Mouse (Mus musculus): ENCODE results near the gene Pagr1a. TPM values are rescaled to one million over a fixed set of nuclear protein-coding genes. Genes with fewer than 3 reads are reported as not detected.

The Pagr1a gene
- polyA plus RNA-seq, 1 experiment from 2014 or later, result 50.9 TPM

- ATAC-seq (replicated peaks; ENCODE audit: insufficient number of reproducible peaks, low FRiP score, low TSS enrichment), result no peak
- Histone ChIP-seq H3K9me3 (replicated peaks; ENCODE audit: control insufficient read depth, low read length) (no peaks in the 10 kb centered on the region), H3K9ac (ENCODE audit: low read depth, low read length) (no peak overlapping the region), H3K27ac (ENCODE audit: low read depth, low read length) (no peak overlapping the region), H3K4me2 (no peak overlapping the region), H3K4me3 (ENCODE audit: low read depth, low read length) (no peak overlapping the region), H3K36me3 (ENCODE audit: control insufficient read depth, insufficient read depth, low read length) (peaks cover 3% of the 10 kb centered on the region; the same call in 1 of the 2 replicates), H3K27me3 (ENCODE audit: control insufficient read depth, insufficient read depth, low read length) (no peaks in the 10 kb centered on the region), H3K4me1 (ENCODE audit: control insufficient read depth, insufficient read depth, low read length) (no peaks in the 10 kb centered on the region)
- WGBS (ENCODE audit: insufficient replicate concordance), result 70% methylated on average over 4 of the region's 4 CpGs
These were observed 20.7 kb downstream of the Pagr1a start for GRCm38 (mm10) chr7:126996449-126996848.

GRCm38 (mm10) chr7:126988816-126989215, 28.3 kb downstream of the Pagr1a start:
- Histone ChIP-seq H3K4me1 (ENCODE audit: control insufficient read depth, insufficient read depth, low read length) (peaks cover 3% of the 10 kb centered on the region; the same call in 1 of the 2 replicates), H3K4me2 (no peak overlapping the region), H3K27me3 (ENCODE audit: control insufficient read depth, insufficient read depth, low read length) (no peaks in the 10 kb centered on the region), H3K9ac (ENCODE audit: low read depth, low read length) (no peak overlapping the region), H3K36me3 (ENCODE audit: control insufficient read depth, insufficient read depth, low read length) (no peaks in the 10 kb centered on the region), H3K27ac (ENCODE audit: low read depth, low read length) (no peak overlapping the region), H3K4me3 (ENCODE audit: low read depth, low read length) (no peak overlapping the region), H3K9me3 (replicated peaks; ENCODE audit: control insufficient read depth, low read length) (no peaks in the 10 kb centered on the region)
- no peak for ATAC-seq (replicated peaks; ENCODE audit: insufficient number of reproducible peaks, low FRiP score, low TSS enrichment)
- 63% methylated on average over 8 of the region's 8 CpGs for WGBS (ENCODE audit: insufficient replicate concordance)

- Histone ChIP-seq H3K27ac (ENCODE audit: low read depth, low read length) (no peak overlapping the region), H3K27me3 (ENCODE audit: control insufficient read depth, insufficient read depth, low read length) (no peaks in the 10 kb centered on the region), H3K4me3 (ENCODE audit: low read depth, low read length) (no peak overlapping the region), H3K36me3 (ENCODE audit: control insufficient read depth, insufficient read depth, low read length) (no peaks in the 10 kb centered on the region), H3K4me1 (ENCODE audit: control insufficient read depth, insufficient read depth, low read length) (peaks cover 3% of the 10 kb centered on the region; the same call in 1 of the 2 replicates), H3K9ac (ENCODE audit: low read depth, low read length) (no peak overlapping the region), H3K9me3 (replicated peaks; ENCODE audit: control insufficient read depth, low read length) (no peaks in the 10 kb centered on the region), H3K4me2 (no peak overlapping the region)
- ATAC-seq (replicated peaks; ENCODE audit: insufficient number of reproducible peaks, low FRiP score, low TSS enrichment), result no peak
- WGBS (ENCODE audit: insufficient replicate concordance), result 47% methylated on average over 9 of the region's 9 CpGs
These were observed 30.8 kb downstream of the Pagr1a start for GRCm38 (mm10) chr7:126986319-126986718.

- no peak overlapping the region for H3K27ac ChIP-seq (ENCODE audit: low read depth, low read length)
- 0 out of 2 replicates have a peak overlapping the region, but pooled peaks have one; percentile 5 for H3K9ac ChIP-seq (ENCODE audit: low read depth, low read length)
- no peak overlapping the region for H3K4me3 ChIP-seq (ENCODE audit: low read depth, low read length)
- H3K27me3 ChIP-seq (ENCODE audit: control insufficient read depth, insufficient read depth, low read length), result no peaks in the 10 kb centered on the region
- ATAC-seq (replicated peaks; ENCODE audit: insufficient number of reproducible peaks, low FRiP score, low TSS enrichment), result no peak
- 29% methylated on average over 10 of the region's 10 CpGs for WGBS (ENCODE audit: insufficient replicate concordance)
- H3K4me1 ChIP-seq (ENCODE audit: control insufficient read depth, insufficient read depth, low read length), result peaks cover 3% of the 10 kb centered on the region; the same call in 1 of the 2 replicates
- no peaks in the 10 kb centered on the region for H3K9me3 ChIP-seq (replicated peaks; ENCODE audit: control insufficient read depth, low read length)
- 0 out of 2 replicates have a peak, but pooled peaks cover 2% of the 10 kb centered on the region for H3K36me3 ChIP-seq (ENCODE audit: control insufficient read depth, insufficient read depth, low read length)
- H3K4me2 ChIP-seq, result no peak overlapping the region
These were observed 32.3 kb downstream of the Pagr1a start for GRCm38 (mm10) chr7:126984667-126985444.

- WGBS (ENCODE audit: insufficient replicate concordance), result 83% methylated on average over 7 of the region's 7 CpGs
- Histone ChIP-seq H3K27ac (ENCODE audit: low read depth, low read length) (no peak overlapping the region), H3K4me3 (ENCODE audit: low read depth, low read length) (no peak overlapping the region), H3K4me1 (ENCODE audit: control insufficient read depth, insufficient read depth, low read length) (peaks cover 3% of the 10 kb centered on the region; the same call in 1 of the 2 replicates), H3K9ac (ENCODE audit: low read depth, low read length) (no peak overlapping the region), H3K27me3 (ENCODE audit: control insufficient read depth, insufficient read depth, low read length) (no peaks in the 10 kb centered on the region), H3K9me3 (replicated peaks; ENCODE audit: control insufficient read depth, low read length) (no peaks in the 10 kb centered on the region), H3K4me2 (no peak overlapping the region), H3K36me3 (ENCODE audit: control insufficient read depth, insufficient read depth, low read length) (peaks cover 16% of the 10 kb centered on the region; the same call in 1 of the 2 replicates)
- ATAC-seq (replicated peaks; ENCODE audit: insufficient number of reproducible peaks, low FRiP score, low TSS enrichment), result no peak
These were observed 34.0 kb downstream of the Pagr1a start for GRCm38 (mm10) chr7:126983113-126983512.

GRCm38 (mm10) chr7:126982054-126982453, 35.1 kb downstream of the Pagr1a start:
- Histone ChIP-seq H3K9me3 (replicated peaks; ENCODE audit: control insufficient read depth, low read length) (no peaks in the 10 kb centered on the region), H3K27me3 (ENCODE audit: control insufficient read depth, insufficient read depth, low read length) (no peaks in the 10 kb centered on the region), H3K4me3 (ENCODE audit: low read depth, low read length) (no peak overlapping the region), H3K4me1 (ENCODE audit: control insufficient read depth, insufficient read depth, low read length) (peaks cover 6% of the 10 kb centered on the region; the same call in 1 of the 2 replicates), H3K36me3 (ENCODE audit: control insufficient read depth, insufficient read depth, low read length) (peaks cover 17% of the 10 kb centered on the region; the same call in 1 of the 2 replicates), H3K27ac (ENCODE audit: low read depth, low read length) (no peak overlapping the region), H3K9ac (ENCODE audit: low read depth, low read length) (no peak overlapping the region), H3K4me2 (no peak overlapping the region)
- 65% methylated on average over 4 of the region's 4 CpGs for WGBS (ENCODE audit: insufficient replicate concordance)
- no peak for ATAC-seq (replicated peaks; ENCODE audit: insufficient number of reproducible peaks, low FRiP score, low TSS enrichment)

GRCm38 (mm10) chr7:126981601-126982000, 35.6 kb downstream of the Pagr1a start:
- Histone ChIP-seq H3K27me3 (ENCODE audit: control insufficient read depth, insufficient read depth, low read length) (no peaks in the 10 kb centered on the region), H3K4me1 (ENCODE audit: control insufficient read depth, insufficient read depth, low read length) (peaks cover 7% of the 10 kb centered on the region; the same call in 1 of the 2 replicates), H3K4me2 (no peak overlapping the region), H3K36me3 (ENCODE audit: control insufficient read depth, insufficient read depth, low read length) (peaks cover 17% of the 10 kb centered on the region; the same call in 1 of the 2 replicates), H3K9me3 (replicated peaks; ENCODE audit: control insufficient read depth, low read length) (no peaks in the 10 kb centered on the region), H3K9ac (ENCODE audit: low read depth, low read length) (no peak overlapping the region), H3K4me3 (ENCODE audit: low read depth, low read length) (no peak overlapping the region), H3K27ac (ENCODE audit: low read depth, low read length) (no peak overlapping the region)
- WGBS (ENCODE audit: insufficient replicate concordance), result 79% methylated on average over 2 of the region's 2 CpGs
- no peak for ATAC-seq (replicated peaks; ENCODE audit: insufficient number of reproducible peaks, low FRiP score, low TSS enrichment)

GRCm38 (mm10) chr7:126978841-126979240, 38.3 kb downstream of the Pagr1a start:
- no peak overlapping the region for H3K9ac ChIP-seq (ENCODE audit: low read depth, low read length)
- 84% methylated on average over 6 of the region's 6 CpGs for WGBS (ENCODE audit: insufficient replicate concordance)
- ATAC-seq (replicated peaks; ENCODE audit: insufficient number of reproducible peaks, low FRiP score, low TSS enrichment), result no peak
- no peak overlapping the region for H3K4me2 ChIP-seq
- peaks cover 5% of the 10 kb centered on the region for H3K4me1 ChIP-seq (ENCODE audit: control insufficient read depth, insufficient read depth, low read length)
- H3K27ac ChIP-seq (ENCODE audit: low read depth, low read length), result no peak overlapping the region
- H3K4me3 ChIP-seq (ENCODE audit: low read depth, low read length), result no peak overlapping the region
- H3K36me3 ChIP-seq (ENCODE audit: control insufficient read depth, insufficient read depth, low read length), result peaks cover 17% of the 10 kb centered on the region; the same call in 1 of the 2 replicates
- H3K9me3 ChIP-seq (replicated peaks; ENCODE audit: control insufficient read depth, low read length), result no peaks in the 10 kb centered on the region
- no peaks in the 10 kb centered on the region for H3K27me3 ChIP-seq (ENCODE audit: control insufficient read depth, insufficient read depth, low read length)
